Mouse (Mus musculus) intestine, postnatal 0 days (tissue): ENCODE results near the gene Misp. TPM values are rescaled to one million over a fixed set of nuclear protein-coding genes. Genes with fewer than 3 reads are reported as not detected.
A peak's percentile ranks its signal among the peaks of the same experiment; 100 is the strongest.

Experiments
- ATAC-seq: fragments of 200-750 bp; cut with Nextera tagmentation; 2 replicates; pipeline ENCODE4 v1.8.0; 2017; ENCODE audit warnings: mild to moderate bottlenecking, moderate TSS enrichment, moderate library complexity
- H3K27ac ChIP-seq: fragments of 300-500 bp; sonication (generic); 2 replicates; pipeline ENCODE4 v1.5.1; 2014; ENCODE audit warnings: mild to moderate bottlenecking, low read depth, low read length, moderate library complexity
- H3K27me3 ChIP-seq: fragments of 300-500 bp; sonication (generic); replicated peaks from 2 replicates; pipeline ENCODE4 v1.6.1; 2014; ENCODE audit warnings: low read length, mixed read lengths; ENCODE audit not compliant: control insufficient read depth, insufficient read depth
- H3K36me3 ChIP-seq: fragments of 300-500 bp; sonication (generic); 2 replicates; pipeline ENCODE4 v1.6.1; 2014; ENCODE audit warnings: mild to moderate bottlenecking, moderate library complexity; ENCODE audit not compliant: control insufficient read depth, insufficient read depth
- H3K4me1 ChIP-seq: fragments of 300-500 bp; sonication (generic); replicated peaks from 2 replicates; pipeline ENCODE4 v1.6.1; 2014; ENCODE audit warnings: antibody characterized with exemption, low read length, mixed read lengths; ENCODE audit not compliant: control insufficient read depth, insufficient read depth
- H3K4me2 ChIP-seq: fragments of 300-500 bp; sonication (generic); replicated peaks from 2 replicates; pipeline ENCODE4 v1.6.1; 2014; ENCODE audit warnings: low read depth, mild to moderate bottlenecking, moderate library complexity
- H3K4me3 ChIP-seq: fragments of 300-500 bp; sonication (generic); 2 replicates; pipeline ENCODE4 v1.5.1; 2014; ENCODE audit warnings: low read depth, low read length
- H3K9ac ChIP-seq: fragments of 300-500 bp; sonication (generic); 2 replicates; pipeline ENCODE4 v1.6.1; 2014; ENCODE audit warnings: mild to moderate bottlenecking, low read depth, low read length
- H3K9me3 ChIP-seq: fragments of 300-500 bp; sonication (generic); 2 replicates; pipeline ENCODE4 v1.6.1; 2016; ENCODE audit warnings: mixed run types; ENCODE audit not compliant: control insufficient read depth
- CTCF ChIP-seq: sonication (generic); IDR thresholded peaks from 2 replicates; pipeline ENCODE4 v1.5.1; 2016; ENCODE audit warnings: low read depth, mild to moderate bottlenecking, control low read depth, antibody characterized with exemption, moderate library complexity
- WGBS: fragments of 180-500 bp; shearing (Covaris S2); extraction: QIAGEN DNeasy Blood & Tissue Kit; methylation state at CpG from one replicate; pipeline ENCODE4 v1.1.7; 2014; 5-methylcytosine and 5-hydroxymethylcytosine counted together
- polyA plus RNA-seq: library from polyadenylated mRNA; unstranded; fragments of >200 nt; fragmentation: Nextera tagmentation; extraction: Ambion mirVana; gene quantifications from 2 replicates; pipeline ENCODE4 v1.2.1, GENCODE M21; 2015

Misp gene
- 254 and 255 TPM in 2 replicates for polyA plus RNA-seq

DNA sequence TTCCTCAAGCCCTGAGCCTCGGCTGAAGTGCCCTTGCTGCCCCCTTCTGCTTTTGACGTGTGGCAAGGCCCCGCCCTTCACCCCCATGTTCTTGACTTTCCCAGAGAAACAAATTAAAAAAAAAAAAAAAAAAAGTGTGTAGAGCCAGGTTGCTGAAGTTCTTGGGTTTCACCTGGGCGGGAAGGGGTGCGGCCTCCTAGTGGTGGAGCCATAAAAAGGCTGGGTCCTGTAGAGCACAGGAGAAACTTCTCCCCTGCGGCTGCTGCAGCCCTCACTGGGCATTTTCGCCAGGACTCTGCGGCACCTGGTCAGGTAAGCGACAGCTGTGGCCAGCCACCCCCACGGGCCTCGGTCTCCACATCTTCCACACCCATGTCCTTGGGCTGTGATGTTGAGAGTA is at the start of gene Misp:
TSS of gene Misp (plus strand) at position 208 of the 400 bp plus-strand sequence.
- no peak for ATAC-seq
- 40% methylated on average over 11 of the region's 11 CpGs for WGBS
- Histone ChIP-seq H3K27me3 (no peaks in the 10 kb centered on the region), H3K4me3 (peak within 1 kb of the TSS; percentile 47), H3K9me3 (no peaks in the 10 kb centered on the region), H3K4me1 (0 out of 2 replicates have a peak, but pooled peaks cover 11% of the 10 kb centered on the region), H3K4me2 (peak within 1 kb of the TSS; percentile 70), H3K9ac (peak within 1 kb of the TSS; percentile 64), H3K27ac (peak within 1 kb of the TSS; percentile 99), H3K36me3 (peaks cover 10% of the 10 kb centered on the region)
- peak; percentile 58 for TF ChIP-seq CTCF

DNA sequence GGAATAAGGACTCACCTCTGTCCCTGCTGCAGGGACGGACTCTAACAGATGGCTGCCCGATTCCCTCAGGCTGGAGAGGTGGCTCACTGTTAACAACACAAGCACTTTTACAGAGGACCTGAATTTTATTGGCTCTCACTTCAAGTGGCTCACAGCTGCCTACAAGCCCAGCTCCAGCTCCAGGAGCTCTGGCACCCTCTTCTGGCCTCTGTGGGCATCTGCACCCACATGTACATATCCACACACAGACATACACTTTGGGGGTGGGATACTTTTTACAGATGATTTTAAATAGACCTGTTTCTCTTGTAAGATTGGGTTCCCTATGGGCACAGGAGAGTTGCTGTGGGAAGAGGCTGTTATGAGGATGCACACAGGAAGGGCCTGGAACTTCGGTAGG is 48.5 kb upstream of the Misp start:
- Histone ChIP-seq H3K4me3 (no peak overlapping the region), H3K4me2 (no peak overlapping the region), H3K9me3 (0 out of 2 replicates have a peak, but pooled peaks cover 4% of the 10 kb centered on the region), H3K4me1 (no peaks in the 10 kb centered on the region), H3K36me3 (no peaks in the 10 kb centered on the region), H3K9ac (no peak overlapping the region), H3K27me3 (no peaks in the 10 kb centered on the region), H3K27ac (no peak overlapping the region)
- peak; percentile 44 for TF ChIP-seq CTCF
- ATAC-seq, result no peak
- 89% methylated on average over 3 of the region's 3 CpGs for WGBS

DNA sequence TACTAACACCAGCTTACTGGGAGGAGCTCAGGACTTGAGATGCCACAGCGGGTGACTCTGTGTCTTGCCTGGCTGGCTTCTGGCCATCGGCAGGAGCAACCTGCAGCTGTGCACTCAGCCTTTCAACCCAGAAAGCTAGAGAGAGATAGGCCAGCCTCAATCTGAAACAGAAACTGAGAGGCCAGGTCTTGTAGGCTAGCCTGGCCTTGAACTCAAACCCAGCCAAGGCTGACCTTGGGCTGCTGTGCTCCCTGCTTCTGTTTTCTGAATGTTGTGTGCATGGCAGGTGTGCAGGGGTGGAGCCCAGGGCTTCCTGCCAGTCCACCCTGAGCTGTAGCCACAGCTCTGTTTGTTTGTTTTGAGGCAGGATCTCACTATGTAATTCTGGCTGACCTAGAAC is 47.6 kb upstream of the Misp start:
- no peak overlapping the region for H3K27ac ChIP-seq
- no peaks in the 10 kb centered on the region for H3K4me1 ChIP-seq
- H3K4me2 ChIP-seq, result no peak overlapping the region
- 86% methylated on average over 2 of the region's 2 CpGs for WGBS
- H3K27me3 ChIP-seq, result no peaks in the 10 kb centered on the region
- H3K9me3 ChIP-seq, result 0 out of 2 replicates have a peak, but pooled peaks cover 4% of the 10 kb centered on the region
- H3K36me3 ChIP-seq, result no peaks in the 10 kb centered on the region
- no peak for TF ChIP-seq CTCF
- H3K9ac ChIP-seq, result no peak overlapping the region
- H3K4me3 ChIP-seq, result no peak overlapping the region
- ATAC-seq, result no peak

DNA sequence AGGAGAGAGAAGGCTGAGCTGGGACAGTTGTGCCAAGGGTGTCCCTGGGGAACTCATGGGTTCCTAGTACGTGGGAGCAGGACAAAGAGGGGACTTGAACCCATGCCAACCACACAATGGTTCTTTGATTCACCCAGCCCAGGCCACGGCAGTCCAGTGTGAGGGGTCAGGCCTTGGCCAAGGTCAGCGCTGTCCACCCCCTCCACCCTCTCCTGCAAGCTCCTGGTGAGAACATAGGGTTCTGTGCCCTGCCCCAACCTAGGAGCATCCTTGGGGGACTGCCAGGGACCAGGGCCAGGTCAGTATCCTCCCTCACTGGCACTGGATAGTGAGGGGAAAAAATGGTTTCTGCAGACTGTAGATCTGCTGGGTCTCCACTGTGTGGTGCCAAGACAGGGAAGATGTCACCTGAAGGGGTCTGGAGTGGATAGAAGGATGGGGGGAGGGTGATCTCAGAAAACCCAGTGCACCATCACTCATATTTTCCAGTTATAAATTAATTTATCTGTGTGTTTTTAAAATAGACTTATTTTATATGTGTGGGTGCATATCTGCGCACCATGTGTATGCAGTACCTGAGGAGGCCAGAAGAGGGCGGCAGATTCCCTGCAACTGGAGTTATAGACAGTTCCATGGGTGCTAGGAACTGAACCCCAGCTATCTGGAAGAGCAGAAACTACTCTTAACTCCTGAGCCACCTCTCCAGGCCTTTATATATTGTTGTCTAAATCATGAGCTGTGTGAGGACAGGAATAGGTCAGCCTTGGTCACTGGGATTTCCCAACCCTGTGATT is 46.1 kb upstream of the Misp start:
- ATAC-seq, result no peak

DNA sequence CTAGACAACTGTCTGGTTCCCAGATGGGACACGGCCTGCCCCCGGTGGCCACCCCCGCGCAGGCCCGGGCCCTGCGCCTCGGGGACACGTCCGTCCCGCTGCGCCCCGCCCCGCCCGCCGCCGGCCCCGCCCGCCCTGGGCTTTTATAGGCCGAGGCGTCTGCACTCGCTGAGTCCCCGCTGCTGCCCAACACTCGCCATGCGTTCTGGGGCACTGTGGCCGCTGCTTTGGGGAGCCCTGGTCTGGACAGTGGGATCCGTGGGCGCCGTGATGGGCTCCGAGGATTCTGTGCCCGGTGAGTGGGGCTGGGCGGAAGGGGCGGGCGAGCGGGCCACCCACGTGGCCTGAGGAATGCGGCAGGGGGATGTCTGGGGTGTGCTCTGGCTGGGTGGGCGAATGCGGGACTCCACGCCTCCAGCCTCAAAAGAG is 43.7 kb upstream of the Misp start, which contains the start of gene Fstl3:
TSS of gene Fstl3 (plus strand) at position 170 of the 429 bp plus-strand sequence.
- H3K4me3 ChIP-seq, result peak within 1 kb of the TSS; percentile 36
- TF ChIP-seq CTCF, result 0 out of 2 replicates have a peak, but pooled peaks have one; percentile 2
- no peaks in the 10 kb centered on the region; the same call in 1 of the 2 replicates for H3K4me1 ChIP-seq
- no peaks in the 10 kb centered on the region for H3K36me3 ChIP-seq
- H3K4me2 ChIP-seq, result peak within 1 kb of the TSS; percentile 65
- H3K9me3 ChIP-seq, result 0 out of 2 replicates have a peak, but pooled peaks cover 4% of the 10 kb centered on the region
- H3K27ac ChIP-seq, result 0 out of 2 replicates have a peak within 1 kb of the TSS, but pooled peaks have one; percentile 1
- WGBS, result 2% methylated on average over 39 of the region's 39 CpGs
- no peak within 1 kb of the TSS for H3K9ac ChIP-seq
- ATAC-seq, result no peak
- H3K27me3 ChIP-seq, result no peaks in the 10 kb centered on the region

More for the DNA sequence above, 46.1 kb upstream of the Misp start:
- Histone ChIP-seq H3K4me2 (no peak overlapping the region), H3K27ac (no peak overlapping the region), H3K4me1 (no peaks in the 10 kb centered on the region), H3K36me3 (no peaks in the 10 kb centered on the region), H3K9ac (no peak overlapping the region), H3K4me3 (no peak overlapping the region), H3K27me3 (no peaks in the 10 kb centered on the region), H3K9me3 (0 out of 2 replicates have a peak, but pooled peaks cover 4% of the 10 kb centered on the region)
- WGBS, result 62% methylated on average over 5 of the region's 5 CpGs
- peak; percentile 53 for TF ChIP-seq CTCF

DNA sequence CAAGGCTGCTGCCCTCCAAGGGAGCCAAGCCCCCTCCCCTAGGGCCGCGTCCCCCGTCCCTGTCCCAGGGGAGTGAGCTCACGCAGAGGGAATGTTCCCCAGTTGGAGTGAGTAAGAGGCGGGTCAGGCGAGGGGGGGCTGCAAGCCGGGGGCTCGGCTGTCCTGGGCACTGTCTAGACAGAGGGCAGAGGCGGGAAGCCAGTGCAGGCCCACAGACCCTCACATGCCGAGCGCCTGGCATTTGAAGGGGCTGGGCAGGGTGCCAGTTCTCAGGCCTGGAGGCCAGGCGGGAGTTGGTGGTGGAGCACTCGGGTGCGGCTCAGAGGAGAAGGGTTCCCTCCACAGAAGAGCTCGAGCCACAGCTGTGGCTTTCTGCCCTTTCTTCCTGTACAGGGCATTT is 42.8 kb upstream of the Misp start:
- Histone ChIP-seq H3K4me1 (no peaks in the 10 kb centered on the region; the same call in 1 of the 2 replicates), H3K36me3 (no peaks in the 10 kb centered on the region), H3K27ac (no peak overlapping the region), H3K9me3 (0 out of 2 replicates have a peak, but pooled peaks cover 4% of the 10 kb centered on the region), H3K4me2 (peak overlapping the region; percentile 65), H3K27me3 (no peaks in the 10 kb centered on the region), H3K9ac (no peak overlapping the region), H3K4me3 (peak overlapping the region; percentile 36; the same call in 1 of the 2 replicates)
- TF ChIP-seq CTCF, result no peak
- no peak for ATAC-seq
- WGBS, result 29% methylated on average over 13 of the region's 15 CpGs
